Comparison of ENCODE assay signal across 8 mouse cellular contexts in the genomic region with DNA sequence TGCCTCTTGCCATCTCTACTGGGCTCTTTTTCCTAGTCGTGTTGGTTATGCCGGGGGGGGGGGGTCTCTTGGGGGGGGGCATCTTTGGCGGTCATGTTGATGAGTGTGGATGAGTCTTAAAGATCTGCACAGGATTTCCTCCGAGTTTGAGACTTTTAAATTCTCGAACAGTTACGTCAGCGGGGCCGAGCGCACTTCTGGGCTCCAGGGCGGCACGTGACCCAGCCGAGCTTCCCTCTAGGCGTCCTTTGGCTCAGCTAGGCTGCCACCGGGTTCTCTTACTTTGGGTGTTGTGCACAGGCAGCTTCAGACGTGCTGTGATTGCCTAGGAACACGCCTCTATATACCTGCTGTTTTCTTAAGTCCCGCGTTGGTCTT.
A peak's percentile ranks its signal among the peaks of the same experiment; 100 is the strongest.
DNase-seq lines count a peak whose midpoint lies in the region; ATAC-seq and TF ChIP-seq lines count a peak whose summit lies in the region.

No protein-coding gene starts in this region.

- peaks cover 1% of the 10 kb centered on the region; the same call in 1 of the 2 replicates for H3K4me1 ChIP-seq in bone marrow, adult 2 months (ENCODE audit: control insufficient read depth, insufficient read depth, low read length)
- H3K4me1 ChIP-seq in hindbrain, embryonic 16.5 days (ENCODE audit: control insufficient read depth, insufficient read depth, low read depth, low read length), result peaks cover 17% of the 10 kb centered on the region
- 0 out of 4 replicates have a peak, but pooled peaks cover 0 to 5% of the 10 kb centered on the region in 2 experiments for H3K4me1 ChIP-seq in liver, embryonic 14.5 days (replicated peaks; ENCODE audit: control insufficient read depth in 2 of 2, insufficient read depth in 2 of 2, low read length in 1 of 2)

- H3K27ac ChIP-seq in bone marrow, adult 2 months (ENCODE audit: control insufficient read depth, insufficient read depth, low read depth, low read length, poor library complexity), result no peak overlapping the region; the same call in 1 of the 2 replicates
- H3K27ac ChIP-seq in gastrocnemius, adult 2 months, result peak overlapping the region; percentile 97
- no peak overlapping the region for H3K27ac ChIP-seq in hindbrain, embryonic 16.5 days (ENCODE audit: low read depth, low read length)
- H3K27ac ChIP-seq in liver, embryonic 14.5 days, result no peak overlapping the region

- H3K27me3 ChIP-seq in hindbrain, embryonic 16.5 days (replicated peaks; ENCODE audit: control insufficient read depth, insufficient read depth, low read length), result peaks cover 4% of the 10 kb centered on the region; the same call in 1 of the 2 replicates
- H3K27me3 ChIP-seq in liver, embryonic 14.5 days (ENCODE audit: control insufficient read depth, insufficient read depth, low read length), result no peaks in the 10 kb centered on the region

- H3K9ac ChIP-seq in hindbrain, embryonic 16.5 days (ENCODE audit: low read depth, low read length), result peak overlapping the region; percentile 63
- peak overlapping the region; percentile 59 for H3K9ac ChIP-seq in liver, embryonic 14.5 days (replicated peaks)

- TF ChIP-seq CTCF in bone marrow, adult 2 months (IDR thresholded peaks at IDR 0.05; ENCODE audit: control insufficient read depth, insufficient read depth, low read length), result no peak
- no peak for TF ChIP-seq CTCF in gastrocnemius, adult 2 months (IDR thresholded peaks at IDR 0.05)
- TF ChIP-seq CTCF in liver, embryonic 14.5 days (IDR thresholded peaks at IDR 0.05; ENCODE audit: low read depth), result no peak

- H3K4me2 ChIP-seq in hindbrain, embryonic 16.5 days (ENCODE audit: low read length), result peak overlapping the region; percentile 98
- H3K4me2 ChIP-seq in liver, embryonic 14.5 days (ENCODE audit: low read depth), result peak overlapping the region; percentile 77

- ATAC-seq in hindbrain, embryonic 16.5 days, result peak; percentile 55
- ATAC-seq in liver, embryonic 14.5 days (ENCODE audit: insufficient read depth), result peak; percentile 52

- TF ChIP-seq EP300 in liver, embryonic 14.5 days (IDR thresholded peaks at IDR 0.05; ENCODE audit: low read depth), result no peak

- WGBS in bone marrow, adult 2 months, result under 1% methylated on average over 18 of the region's 18 CpGs
- under 1% methylated on average over 18 of the region's 18 CpGs for WGBS in hindbrain, embryonic 16.5 days
- under 1% methylated on average over 18 of the region's 18 CpGs for WGBS in liver, embryonic 14.5 days (ENCODE audit: insufficient replicate concordance)

- H3K36me3 ChIP-seq in hindbrain, embryonic 16.5 days (ENCODE audit: control insufficient read depth, insufficient read depth, low read length), result no peaks in the 10 kb centered on the region
- no peaks in the 10 kb centered on the region for H3K36me3 ChIP-seq in liver, embryonic 14.5 days (replicated peaks; ENCODE audit: control insufficient read depth, insufficient read depth, low read depth)

- peak overlapping the region; percentile 76 for H3K4me3 ChIP-seq in bone marrow, adult 2 months (replicated peaks; ENCODE audit: control insufficient read depth, low read depth, low read length)
- H3K4me3 ChIP-seq in gastrocnemius, adult 2 months, result peak overlapping the region; percentile 79
- peak overlapping the region; percentile 53 for H3K4me3 ChIP-seq in hindbrain, embryonic 16.5 days (ENCODE audit: low read length)
- H3K4me3 ChIP-seq in liver, embryonic 14.5 days (ENCODE audit: insufficient read depth in 1 of 2, low read depth in 2 of 2, low read length in 2 of 2), result peak overlapping the region; percentile 56 to 61

- TF ChIP-seq POLR2A in bone marrow, adult 2 months (IDR thresholded peaks at IDR 0.05; ENCODE audit: borderline replicate concordance, control insufficient read depth, low read depth, low read length), result no peak

- intact Hi-C loops in gastrocnemius, adult 2 months (cut with DNase I), result no loop called here

- no peaks in the 10 kb centered on the region for H3K9me3 ChIP-seq in hindbrain, embryonic 16.5 days (ENCODE audit: control insufficient read depth, low read length)
- no peaks in the 10 kb centered on the region for H3K9me3 ChIP-seq in liver, embryonic 14.5 days (ENCODE audit: control insufficient read depth, low read length)

- peak; percentile 77 for DNase-seq in ES-CJ7 (ENCODE audit: low read depth, low spot score)
- DNase-seq in gastrocnemius, adult 2 months, result peak; percentile 91
- peak in 2 of 3 experiments; percentile 34 for DNase-seq in liver, embryonic 14.5 days (ENCODE audit: low read depth in 3 of 3, low spot score in 3 of 3)
- DNase-seq in natural killer cell, adult 2 months (ENCODE audit: low spot score in 2 of 2), result peak; percentile 61 to 66
- DNase-seq in thymus, postnatal 10 days (ENCODE audit: low spot score in 2 of 2), result peak; percentile 38 to 49
- DNase-seq in cerebellum, adult 11 months, result no peak
